Mouse (Mus musculus): ENCODE data around the gene Sart3. TPM values are rescaled to one million over a fixed set of nuclear protein-coding genes. Genes with fewer than 3 reads are reported as not detected.

Sart3 gene
- polyA plus RNA-seq, 1 experiment from 2014 or later, result 79.0 TPM

GRCm38 (mm10) chr5:113694000-113694399 lies 78.3 kb downstream of the Sart3 start:
- peaks cover 4% of the 10 kb centered on the region for H3K9me3 ChIP-seq
- WGBS, result 67% methylated on average over 4 of the region's 4 CpGs
- H3K27ac ChIP-seq (replicated peaks), result no peak overlapping the region

GRCm38 (mm10) chr5:113693196-113693755 lies 79.0 kb downstream of the Sart3 start:
- H3K27me3 ChIP-seq (replicated peaks; ENCODE audit: low read depth, poor library complexity, severe bottlenecking), result no peaks in the 10 kb centered on the region
- H3K9me3 ChIP-seq, result peaks cover 4% of the 10 kb centered on the region
- no peak for DNase-seq (ENCODE audit: low spot score)
- H3K27ac ChIP-seq (replicated peaks), result no peak overlapping the region
- peaks cover 26% of the 10 kb centered on the region for H3K4me1 ChIP-seq
- WGBS, result 84% methylated on average over 8 of the region's 8 CpGs
- no peaks in the 10 kb centered on the region for H3K36me3 ChIP-seq (replicated peaks)
- no peak overlapping the region for H3K4me3 ChIP-seq

More at GRCm38 (mm10) chr5:113694000-113694399, 78.3 kb downstream of the Sart3 start:
- Histone ChIP-seq H3K27me3 (replicated peaks; ENCODE audit: low read depth, poor library complexity, severe bottlenecking) (no peaks in the 10 kb centered on the region), H3K4me1 (peaks cover 19% of the 10 kb centered on the region), H3K36me3 (replicated peaks) (no peaks in the 10 kb centered on the region), H3K4me3 (no peak overlapping the region)
- no peak for DNase-seq (ENCODE audit: low spot score)

Other genes with a start within 250 kb of the Sart3 start
- 0.41 and 0.69 TPM in 2 replicates for gene Cmklr1, start 122.1 kb downstream of the Sart3 start, polyA plus RNA-seq (2016; fragmentation: Nextera tagmentation; extraction: Ambion mirVana)
- not detected in 2 replicates for gene 1700069L16Rik, start 47.7 kb downstream of the Sart3 start, polyA plus RNA-seq (2016; fragmentation: Nextera tagmentation; extraction: Ambion mirVana)
- gene Ficd, start 36.7 kb downstream of the Sart3 start, polyA plus RNA-seq (2016; fragmentation: Nextera tagmentation; extraction: Ambion mirVana), result 3.6 and 4.0 TPM in 2 replicates
- 99.7 and 103 TPM in 2 replicates for gene Iscu, start 238 bp upstream of the Sart3 start, polyA plus RNA-seq (2016; fragmentation: Nextera tagmentation; extraction: Ambion mirVana)
- 72.7 and 83.3 TPM in 2 replicates for gene Tmem119, start 28.0 kb upstream of the Sart3 start, polyA plus RNA-seq (2016; fragmentation: Nextera tagmentation; extraction: Ambion mirVana)
- gene Selplg, start 60.1 kb upstream of the Sart3 start, polyA plus RNA-seq (2016; fragmentation: Nextera tagmentation; extraction: Ambion mirVana), result 0.58 and 0.83 TPM in 2 replicates
- 178 and 198 TPM in 2 replicates for gene Coro1c, start 136.2 kb upstream of the Sart3 start, polyA plus RNA-seq (2016; fragmentation: Nextera tagmentation; extraction: Ambion mirVana)
- gene Ssh1, start 221.4 kb upstream of the Sart3 start, polyA plus RNA-seq (2016; fragmentation: Nextera tagmentation; extraction: Ambion mirVana), result 15.6 and 17.9 TPM in 2 replicates
- not detected in 2 replicates for gene Dao, start 231.2 kb upstream of the Sart3 start, polyA plus RNA-seq (2016; fragmentation: Nextera tagmentation; extraction: Ambion mirVana)

Measured in embryonic facial prominence, embryonic 10.5 days (tissue).